Mouse (Mus musculus): ENCODE measurements around the gene Gm525.

- no peak for TF ChIP-seq CTCF (IDR thresholded peaks at IDR 0.05; ENCODE audit: low read depth)
- 0 out of 2 replicates have a peak, but pooled peaks have one; percentile 32 for TF ChIP-seq EP300 (IDR thresholded peaks at IDR 0.05; ENCODE audit: low read depth)
Observed at GRCm38 (mm10) chr11:89028871-89029405, 44.7 kb upstream of the Gm525 start.
